Mouse (Mus musculus): ENCODE results near the gene Ptrh2.

DNA sequence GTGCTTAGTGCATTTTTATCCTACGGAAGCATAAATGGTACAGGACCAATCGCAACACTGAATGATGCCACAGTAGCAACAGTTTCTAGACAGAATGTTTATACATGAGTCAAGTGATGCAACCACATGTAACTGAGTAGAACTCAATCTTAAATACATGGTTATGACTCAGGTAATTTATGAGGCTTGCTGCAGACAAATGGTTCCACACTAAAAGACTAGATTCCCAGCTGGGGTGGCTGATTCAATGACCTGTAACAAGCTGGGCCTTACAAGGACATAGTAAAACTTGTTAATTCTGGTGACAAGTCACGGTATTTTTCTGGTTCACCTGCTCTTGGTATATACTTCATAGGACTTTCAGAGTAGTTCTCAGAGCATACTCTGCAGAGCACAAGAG, 7.7 kb downstream of the Ptrh2 start:
- no peak for TF ChIP-seq GATA1 (IDR thresholded peaks at IDR 0.05; ENCODE audit: low read length)
- no peak for TF ChIP-seq TAL1 (IDR thresholded peaks at IDR 0.05; ENCODE audit: low read length)

All from erythroblast, embryonic 14.5 days (primary cell).